Mouse (Mus musculus): ENCODE measurements around the gene Mamdc2.

Mamdc2 gene

DNA sequence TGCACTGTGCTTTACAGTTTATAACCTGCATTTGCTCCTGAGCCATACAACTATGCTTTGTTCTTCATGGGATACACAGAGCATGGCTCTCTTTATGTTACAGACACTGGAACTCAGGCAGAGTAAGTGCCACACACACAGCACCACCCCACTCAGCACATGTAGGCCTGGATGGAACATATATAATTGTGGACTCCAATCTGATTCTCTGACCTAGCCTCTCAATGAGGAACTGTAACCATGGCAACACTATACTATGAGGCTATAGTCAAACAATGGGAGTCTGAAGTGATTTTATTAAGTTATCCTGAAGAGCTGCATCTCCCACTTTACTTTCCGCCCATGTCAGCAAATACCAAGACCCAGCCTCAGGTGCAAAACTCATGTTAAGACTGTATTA lies 30.6 kb downstream of the Mamdc2 start:
- no peak for DNase-seq

DNA sequence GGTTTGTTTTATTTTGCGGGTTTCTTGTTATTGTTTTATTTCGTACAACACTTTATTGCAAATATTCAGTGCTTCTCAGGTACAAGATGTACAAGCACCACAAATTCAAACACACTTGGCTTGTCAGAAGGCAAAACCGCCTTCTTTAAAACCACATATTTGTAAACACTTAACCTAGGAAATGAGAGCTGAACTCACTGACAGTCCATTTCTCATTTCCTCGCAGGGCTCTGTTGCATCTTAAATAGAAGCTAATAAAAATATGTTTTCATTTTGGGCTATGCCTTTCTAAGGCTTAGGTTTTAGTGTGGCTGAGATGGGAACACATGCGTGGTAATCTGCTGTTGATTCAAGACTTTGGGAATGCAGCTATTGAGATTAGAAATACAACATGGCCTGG lies 37.4 kb downstream of the Mamdc2 start:
- no peak for DNase-seq

DNA sequence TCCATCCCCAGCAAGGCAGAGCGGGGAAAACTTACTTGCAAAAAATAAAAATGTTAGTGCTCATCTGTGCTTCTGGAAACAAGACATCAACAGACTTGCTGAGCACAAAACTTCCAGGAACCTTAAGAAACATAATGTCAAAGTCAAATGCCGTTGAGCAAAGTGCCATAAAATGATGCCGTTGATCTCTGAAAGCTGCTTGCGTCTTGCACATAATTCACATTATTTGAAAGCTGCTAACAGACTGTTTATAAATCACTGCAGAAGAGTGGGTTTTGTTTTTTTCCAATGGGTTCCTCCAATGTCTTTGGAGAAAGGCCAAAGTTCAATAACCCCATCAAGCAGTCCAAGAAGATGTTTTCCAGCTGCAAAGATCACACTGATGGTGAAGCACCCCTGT lies 37.9 kb downstream of the Mamdc2 start:
- DNase-seq: no peak

DNA sequence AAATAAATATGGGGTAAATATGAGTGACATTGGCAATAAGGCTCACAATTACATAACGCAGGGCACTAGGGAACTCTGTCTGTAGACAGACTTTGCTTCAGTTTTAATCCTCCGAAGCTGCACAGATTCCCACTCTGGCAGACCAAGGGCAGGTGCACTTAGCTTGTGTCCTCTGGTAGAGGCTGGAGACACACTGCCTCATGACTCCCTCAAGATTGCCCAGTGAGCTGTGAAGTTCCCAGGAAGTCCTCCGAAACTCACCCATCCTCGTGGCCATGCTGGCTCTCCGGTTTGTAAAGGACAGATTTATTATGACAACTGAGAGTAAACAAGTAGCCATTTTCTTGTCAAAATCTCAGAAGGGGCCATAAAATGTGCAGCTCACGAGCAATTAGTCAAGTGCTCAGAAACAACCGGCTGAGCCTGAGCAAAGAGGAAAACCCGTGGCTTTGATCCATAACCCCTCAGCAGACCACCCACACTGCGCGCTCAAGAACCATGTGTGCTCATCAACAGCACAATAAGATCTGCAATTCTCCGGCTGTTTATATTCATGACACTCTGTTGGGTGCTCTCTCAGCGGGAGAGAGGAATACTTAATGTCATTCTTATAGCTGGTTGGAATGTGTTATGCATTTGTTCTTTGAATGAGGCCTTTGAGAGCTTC lies 46.6 kb downstream of the Mamdc2 start:
- DNase-seq: no peak

DNA sequence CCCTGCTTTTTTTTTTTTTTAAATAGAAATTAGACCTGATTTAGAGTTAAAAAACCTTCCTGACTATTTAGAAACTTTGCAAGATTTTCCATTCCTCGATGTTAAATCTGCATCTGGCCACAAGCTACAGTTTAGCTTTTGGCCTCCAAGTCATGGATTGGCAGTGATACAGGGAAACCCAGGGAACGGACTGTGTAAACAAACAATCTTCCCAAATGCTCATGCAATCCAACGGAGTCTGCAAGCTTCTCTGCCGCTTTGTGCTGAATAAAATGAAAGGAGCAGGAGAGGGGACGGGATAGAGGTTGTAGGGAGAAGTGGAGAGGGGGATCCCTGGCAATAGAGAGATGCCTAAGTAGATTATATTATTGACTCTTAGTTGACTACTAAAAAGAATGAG lies 47.8 kb downstream of the Mamdc2 start:
- peak; percentile 16 for DNase-seq

DNA sequence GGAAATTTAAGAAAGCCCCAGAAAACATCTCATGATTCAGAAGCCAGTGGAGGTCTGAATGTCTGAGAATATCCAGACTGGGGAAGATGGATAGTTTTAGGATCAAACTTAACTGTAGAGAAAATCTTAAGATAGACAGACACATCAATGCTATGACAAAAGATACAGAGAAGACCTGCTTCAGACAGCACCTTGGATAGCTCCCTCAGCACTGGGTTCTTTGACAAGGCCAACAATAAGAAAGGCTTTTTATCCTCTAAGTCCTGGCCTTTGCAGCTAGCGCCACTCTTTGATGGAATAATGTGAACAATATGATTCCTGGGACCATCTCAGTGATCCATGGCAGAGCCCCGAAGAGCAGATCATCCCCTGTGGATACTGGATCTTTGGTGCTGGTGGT lies 52.3 kb downstream of the Mamdc2 start:
- no peak for DNase-seq

DNA sequence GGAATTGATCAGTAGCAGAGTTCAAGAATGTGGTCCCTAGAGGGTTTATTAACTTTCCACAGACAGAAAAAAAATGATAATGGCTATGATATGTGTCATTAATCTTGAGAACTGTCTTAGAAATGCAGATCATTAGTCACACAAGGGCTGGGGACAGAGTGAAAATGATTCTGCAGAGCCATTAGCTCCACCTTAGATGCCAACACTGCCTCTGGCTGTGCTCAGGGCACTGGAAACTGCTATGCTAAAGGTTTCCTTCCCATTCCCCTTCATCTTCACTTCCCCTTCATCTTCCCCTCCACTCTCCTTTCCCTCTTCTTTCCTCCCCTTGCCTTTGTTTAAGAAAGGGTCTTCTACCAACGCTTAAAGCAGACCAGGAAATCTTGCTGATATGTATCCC lies 53.6 kb downstream of the Mamdc2 start:
- no peak for DNase-seq

DNA sequence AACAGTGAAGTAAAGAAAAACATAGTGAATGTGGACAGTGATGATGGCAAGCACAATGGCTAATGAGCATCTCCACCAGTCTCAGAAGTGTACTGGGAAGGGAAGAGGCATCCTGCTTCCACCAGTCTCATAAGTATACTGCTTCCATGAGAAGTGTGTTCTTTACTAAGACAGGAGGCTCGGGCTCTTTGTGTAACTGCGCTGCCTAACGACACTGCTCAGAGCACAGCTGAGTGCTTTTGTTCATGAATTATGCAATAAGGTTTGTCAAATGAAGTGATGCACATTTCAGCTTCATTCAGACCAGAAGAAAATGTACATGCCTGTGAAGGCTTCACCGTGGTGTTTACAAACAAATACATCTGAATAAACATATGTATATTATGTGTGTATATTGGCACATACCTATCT lies 59.4 kb downstream of the Mamdc2 start:
- DNase-seq: no peak

DNA sequence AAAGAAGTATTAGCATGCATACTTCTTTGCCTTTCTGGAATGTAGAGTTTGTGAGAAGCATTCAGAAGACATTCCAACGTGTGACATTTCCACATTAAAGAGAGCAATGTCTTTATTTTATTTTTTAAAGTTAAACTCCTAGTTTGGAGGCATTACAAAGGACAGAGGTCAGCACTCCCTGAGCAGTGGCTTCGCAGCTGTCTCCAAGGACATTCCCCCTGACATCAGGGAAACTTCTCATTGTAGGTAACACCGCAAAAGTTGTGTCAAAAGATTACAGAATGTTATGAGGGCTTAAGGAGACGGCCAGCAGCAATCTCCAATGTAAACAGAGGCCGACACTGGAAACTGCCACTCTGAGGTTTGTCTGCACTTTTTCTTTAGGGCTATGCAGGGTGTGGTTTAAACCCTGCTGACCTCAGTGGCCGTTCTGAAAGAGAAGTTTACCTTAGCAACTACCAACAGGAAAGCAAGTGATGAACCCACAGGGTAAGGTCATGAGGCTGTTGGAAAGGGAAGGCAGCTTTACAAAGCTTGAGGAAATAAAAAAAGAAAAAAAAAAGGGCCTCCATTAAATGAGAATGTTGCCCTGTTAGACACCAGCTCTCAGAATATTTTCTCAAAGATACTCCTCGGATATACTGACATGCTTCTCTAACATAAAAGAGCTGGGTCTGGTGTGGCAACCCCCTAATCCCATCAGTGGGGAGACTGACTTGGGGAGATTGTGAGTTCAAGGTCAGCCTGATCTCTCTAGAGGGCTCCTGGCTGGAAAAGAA lies 60.0 kb downstream of the Mamdc2 start:
- DNase-seq: no peak

DNA sequence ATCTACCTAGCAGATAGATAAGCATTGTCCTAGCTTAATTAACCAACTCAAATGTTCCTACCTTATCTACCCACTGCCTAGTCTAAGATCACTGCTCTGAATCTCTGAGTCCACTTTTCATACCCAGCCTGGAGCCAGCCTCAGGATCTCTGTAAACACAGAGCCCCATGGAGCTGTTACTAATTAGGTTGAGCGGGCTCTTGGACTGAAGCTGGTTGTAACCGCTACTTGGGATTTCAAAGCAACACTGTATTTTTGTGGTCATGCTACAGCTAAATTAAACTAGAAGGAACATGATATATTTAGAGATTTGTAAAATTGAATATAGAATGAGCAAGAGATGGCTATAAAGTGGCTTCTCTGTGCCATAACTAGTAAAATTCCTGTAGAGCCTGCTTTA lies 65.8 kb downstream of the Mamdc2 start:
- DNase-seq: no peak

DNA sequence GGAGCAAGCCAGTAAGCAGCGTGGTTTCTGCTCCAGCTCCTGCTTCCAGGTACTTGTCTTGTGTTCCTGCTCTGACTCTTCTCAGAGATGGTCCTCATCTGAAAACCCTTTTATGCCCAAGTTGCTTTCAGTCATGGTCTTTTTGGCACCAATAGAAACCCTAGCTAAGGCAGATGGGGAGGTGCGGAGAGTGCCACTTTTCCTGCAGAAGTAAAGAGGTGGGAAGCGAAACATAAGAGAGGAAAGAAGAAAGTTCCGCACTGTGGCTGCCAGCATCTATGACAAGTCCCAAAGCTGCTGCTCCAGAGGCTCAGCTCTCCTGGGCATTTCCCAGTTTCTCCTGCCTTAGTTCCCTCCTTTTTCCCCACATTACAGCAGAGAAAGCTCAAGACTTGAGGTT lies 67.3 kb downstream of the Mamdc2 start:
- DNase-seq: no peak

DNA sequence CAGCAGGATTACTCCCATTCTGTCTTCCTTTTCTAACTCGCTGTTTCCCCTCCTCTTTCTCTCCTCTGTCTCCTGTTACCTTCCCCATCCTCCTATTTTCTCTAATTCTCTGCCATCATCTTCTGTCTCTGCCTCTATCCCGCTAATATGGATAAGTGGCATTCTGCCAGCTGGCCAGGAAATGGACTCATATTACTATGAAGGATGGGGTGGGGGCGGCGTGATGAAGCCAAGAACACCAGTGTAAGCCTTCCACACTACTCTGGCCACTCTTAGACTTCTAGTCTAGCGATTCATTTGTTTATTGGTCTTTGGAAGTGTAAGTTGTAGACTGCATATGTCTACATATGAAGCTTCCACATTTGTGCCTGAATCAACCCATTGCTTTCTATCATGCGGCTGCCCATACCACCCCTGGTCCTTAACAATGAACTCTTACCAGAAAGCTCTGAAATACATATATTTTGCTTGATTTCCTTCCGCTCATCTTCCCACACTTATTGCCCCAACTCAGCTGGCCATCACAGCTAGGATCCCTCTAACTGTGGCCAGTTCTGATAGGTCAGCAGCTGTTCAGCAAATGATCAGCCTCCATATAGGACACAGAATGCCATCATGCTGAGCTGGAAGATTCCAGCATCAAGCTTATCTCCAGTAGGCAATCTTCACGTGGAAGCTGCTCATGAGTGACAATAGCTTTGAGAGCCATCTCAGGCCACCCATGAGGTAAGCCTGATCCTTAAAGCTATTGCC lies 68.3 kb downstream of the Mamdc2 start:
- no peak for DNase-seq

DNA sequence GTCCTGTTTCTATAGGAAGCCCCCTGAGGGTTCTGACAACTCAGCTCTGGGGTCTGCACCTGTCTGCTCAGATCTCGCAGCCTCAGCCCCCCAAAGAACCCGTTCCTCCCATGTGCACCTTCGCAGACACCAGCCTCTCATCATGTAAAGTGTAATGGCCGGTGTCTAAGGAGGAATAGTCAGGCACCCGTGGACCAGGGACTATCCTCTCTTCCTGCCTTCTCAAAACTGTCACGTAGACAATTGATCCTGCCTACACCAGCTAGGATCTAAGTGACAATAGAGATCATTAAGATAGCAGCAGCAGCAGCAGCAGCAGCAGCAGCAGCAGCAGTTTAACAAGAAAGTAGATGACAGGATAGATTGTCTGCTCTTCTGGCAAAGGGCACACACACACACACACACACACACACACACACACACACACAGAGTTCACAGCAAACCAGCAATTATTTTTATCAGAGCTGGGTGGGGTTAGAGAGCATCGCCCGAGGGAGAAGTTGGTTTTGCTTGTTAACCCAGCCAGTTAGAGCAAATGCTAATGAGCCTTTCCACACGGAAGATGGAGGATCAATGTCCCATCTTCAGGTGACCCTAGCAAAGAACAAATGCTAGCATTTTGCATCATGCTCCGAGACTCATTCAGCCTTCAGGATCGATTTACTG lies 71.6 kb downstream of the Mamdc2 start:
- no peak for DNase-seq

DNA sequence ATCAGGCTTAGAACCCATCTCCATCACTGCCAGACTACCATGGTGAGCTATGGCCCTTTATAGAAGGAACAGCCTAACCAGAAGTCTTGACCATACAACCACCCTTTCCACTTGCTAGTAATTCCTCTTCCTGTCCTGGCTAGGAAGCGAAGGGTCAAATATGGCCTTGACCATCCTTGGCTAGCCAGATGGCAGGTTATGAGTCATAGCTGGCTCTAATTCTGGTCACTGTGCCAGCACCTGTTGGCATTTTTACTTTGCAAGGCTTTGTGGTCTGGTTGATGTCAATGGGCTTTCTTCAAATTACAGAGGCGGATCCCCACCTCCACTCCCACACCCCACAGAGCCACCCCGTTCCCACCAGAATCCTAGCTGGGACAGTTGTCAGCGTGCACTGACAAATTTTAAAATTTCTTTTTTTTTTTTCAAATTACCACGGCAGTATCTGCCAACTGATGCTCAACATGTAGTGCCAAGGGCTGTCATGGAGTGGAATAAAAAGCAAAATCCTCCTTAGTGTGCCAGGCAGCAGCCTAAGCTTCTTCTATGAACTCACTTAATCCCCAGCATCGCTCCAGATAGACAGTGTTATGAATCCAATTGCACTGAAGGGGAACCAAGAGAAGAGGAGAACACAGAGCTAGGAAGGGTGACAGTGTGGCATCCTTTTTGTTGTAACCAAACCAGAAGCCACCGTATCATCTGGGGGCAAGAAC lies 73.1 kb downstream of the Mamdc2 start:
- DNase-seq: peak; percentile 95

DNA sequence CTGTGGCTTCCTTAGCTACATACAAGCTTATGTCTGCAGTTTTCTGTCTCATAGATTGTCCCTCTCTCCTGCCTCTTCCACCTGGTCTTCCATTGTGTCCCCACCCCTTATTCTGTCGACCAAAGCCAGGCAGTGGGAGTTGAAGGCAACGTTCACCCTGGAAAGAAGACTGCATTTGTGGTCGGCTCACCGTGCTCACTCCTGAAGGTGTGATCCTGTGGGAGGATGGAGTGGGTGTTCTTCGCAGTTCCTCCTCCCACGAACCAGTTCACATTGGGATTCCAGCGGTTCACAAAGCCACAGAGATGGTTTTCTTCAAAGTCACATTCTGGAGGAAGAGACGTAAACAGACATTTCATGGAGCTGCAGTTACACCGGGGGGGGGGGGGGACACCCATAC lies 74.5 kb downstream of the Mamdc2 start:
- DNase-seq: no peak

DNA sequence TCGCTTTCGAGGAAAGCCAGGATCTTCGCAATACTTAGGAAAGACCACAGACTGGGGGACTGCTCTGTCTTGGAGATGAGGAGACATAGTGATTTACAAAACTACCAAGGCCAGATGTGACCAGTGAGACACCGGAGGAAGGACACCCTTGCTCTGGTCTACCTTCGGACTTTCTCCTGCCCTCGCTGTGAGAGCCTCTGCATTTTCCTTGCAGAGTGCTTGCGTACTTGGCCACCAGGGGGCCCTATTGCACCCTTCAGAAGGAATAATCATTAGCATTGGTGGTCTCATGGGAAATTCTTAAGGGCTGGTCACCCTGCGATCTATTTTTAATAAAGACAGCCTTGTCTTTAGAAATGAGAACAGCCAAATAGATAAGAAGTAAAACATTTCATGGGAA lies 75.0 kb downstream of the Mamdc2 start:
- DNase-seq: no peak

DNA sequence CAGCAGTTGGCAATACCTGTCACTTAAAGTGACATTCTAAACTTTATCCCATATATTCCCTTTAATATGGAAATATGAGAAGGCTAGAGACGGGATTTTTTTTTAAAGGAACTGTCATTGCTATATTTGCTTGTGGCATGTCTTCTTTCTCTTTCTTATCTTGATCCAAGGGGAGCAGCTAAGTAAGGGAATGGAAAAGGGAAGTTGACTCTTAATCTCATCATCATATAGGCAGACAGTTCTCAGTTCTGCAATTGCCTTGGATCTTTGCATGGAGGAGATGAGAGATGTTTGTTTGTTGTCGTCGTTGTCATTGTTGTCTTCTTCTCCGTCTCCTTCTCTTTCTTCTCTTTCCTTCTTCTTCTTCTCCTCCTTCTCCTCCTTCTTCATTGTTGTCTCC lies 79.0 kb downstream of the Mamdc2 start:
- no peak for DNase-seq

DNA sequence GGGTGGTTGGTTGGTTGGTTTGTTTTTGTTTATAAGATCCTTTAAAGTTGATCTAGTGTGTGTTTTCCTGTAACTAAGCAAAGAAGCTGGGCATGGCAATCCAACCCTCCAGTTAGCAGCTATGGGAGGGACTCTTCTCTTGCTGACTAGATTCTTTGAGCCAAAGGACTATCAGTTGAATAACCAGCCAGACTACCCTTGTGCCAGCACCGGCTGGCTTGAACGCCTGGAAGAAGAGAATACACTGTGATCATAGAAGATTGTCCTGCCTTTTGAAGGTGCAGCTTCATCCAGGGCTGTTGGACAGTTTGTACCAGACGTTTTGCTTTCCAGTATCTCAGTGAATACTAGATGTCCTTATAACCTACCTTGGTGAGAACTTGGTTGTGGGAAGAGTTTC lies 86.2 kb downstream of the Mamdc2 start:
- no peak for DNase-seq

DNA sequence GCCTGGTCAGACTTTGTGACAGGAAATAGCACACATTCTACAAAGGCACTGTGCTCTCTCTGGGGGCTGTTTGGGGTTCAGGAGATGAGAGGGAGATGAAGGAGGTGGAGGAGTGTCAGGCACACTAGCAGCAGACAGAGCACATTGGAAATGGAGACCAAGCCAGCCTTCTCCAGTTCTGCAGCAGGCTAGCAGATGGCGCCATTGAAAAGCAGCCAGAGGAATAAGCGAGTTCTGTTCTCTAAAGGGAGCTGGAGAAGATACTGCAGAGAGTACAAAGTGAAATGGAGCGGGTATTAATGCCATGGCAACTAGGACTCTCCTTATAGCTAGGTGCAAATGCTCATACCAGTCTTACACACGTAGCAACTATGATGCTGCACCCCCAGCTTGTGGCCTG lies 87.1 kb downstream of the Mamdc2 start:
- DNase-seq: peak; percentile 93

DNA sequence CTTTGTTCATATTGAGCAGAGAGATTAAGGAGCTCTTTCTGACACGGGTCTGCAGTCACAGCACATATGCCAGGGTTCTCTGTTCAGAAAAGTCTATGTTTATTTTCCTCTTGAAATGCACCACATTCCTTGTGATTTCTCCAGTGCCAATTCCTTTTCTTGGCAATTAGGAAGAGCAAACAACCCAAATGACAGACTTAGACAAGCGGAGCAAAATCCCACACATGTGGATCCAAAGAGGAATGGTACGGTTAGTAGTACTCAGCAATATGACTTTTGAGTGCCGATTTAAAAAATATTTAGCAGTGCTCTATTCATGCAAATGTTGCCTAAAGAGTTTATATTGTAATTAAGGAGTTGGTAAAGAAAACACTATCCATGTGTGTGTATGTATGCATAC lies 87.7 kb downstream of the Mamdc2 start:
- no peak for DNase-seq

DNA sequence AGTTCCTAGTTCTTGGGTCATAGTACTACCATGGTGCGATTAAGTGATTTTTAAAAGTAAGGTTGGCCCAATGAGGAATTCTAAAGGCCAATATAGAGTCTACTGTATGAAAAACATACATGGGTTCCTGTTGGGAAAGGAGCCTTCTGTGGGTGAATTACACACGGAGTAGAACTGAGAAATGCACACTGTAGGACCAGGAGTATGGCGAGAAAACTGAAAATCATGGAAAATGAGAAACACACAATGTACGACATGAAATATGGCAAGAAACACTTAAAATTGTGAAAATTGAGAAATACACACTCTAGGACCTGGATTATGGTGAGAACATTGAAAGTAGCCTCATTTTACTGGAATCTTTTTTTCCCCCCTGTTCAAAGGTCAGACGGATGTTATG lies 91.0 kb downstream of the Mamdc2 start:
- DNase-seq: no peak

DNA sequence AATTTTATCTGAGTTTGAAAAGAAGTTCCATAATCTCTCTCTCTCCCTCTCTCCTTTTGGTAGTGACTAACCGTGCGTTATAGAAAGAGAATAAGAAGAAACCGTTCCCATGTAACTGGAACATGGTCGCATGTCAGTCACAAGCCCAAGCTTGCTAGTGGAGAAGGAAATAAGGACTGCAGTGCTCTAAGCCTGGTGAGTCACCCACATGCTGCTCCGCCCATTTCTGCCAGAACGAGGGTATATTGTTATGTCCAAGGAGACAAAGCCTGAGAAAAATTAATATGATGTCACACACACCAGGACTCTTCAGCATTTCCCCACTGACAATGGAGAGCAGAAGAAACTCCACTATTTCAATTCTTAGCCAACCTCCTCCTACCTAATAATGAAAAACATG lies 93.5 kb downstream of the Mamdc2 start:
- DNase-seq: no peak

DNA sequence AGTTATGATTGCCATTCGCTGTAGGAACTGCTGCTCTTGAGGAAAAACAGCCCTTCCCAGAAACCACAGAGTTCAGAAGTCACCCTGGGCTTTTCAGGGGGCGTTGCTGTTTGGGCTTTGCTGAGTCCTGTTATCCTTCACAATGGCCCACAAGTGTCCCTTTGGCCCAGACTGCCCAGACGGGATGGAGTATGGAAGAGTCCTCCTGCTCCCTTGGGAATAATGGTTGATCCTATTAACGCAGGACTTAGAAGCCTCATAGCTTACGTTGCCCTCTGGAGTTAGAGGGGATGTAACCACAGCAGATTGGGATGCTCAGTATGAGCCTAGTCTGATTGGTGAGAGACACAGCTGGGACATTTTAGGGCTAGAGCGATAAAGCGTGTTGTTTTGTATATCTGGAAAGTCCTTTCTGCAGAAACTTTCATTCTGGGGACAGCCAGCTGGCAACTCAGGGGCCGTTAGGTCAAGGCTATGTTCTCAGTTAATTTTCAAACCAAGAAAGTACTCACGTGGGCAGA lies 94.3 kb downstream of the Mamdc2 start:
- DNase-seq: no peak
